Mouse (Mus musculus) stomach, embryonic 15.5 days (tissue): ENCODE measurements around the gene Adgrl3. TPM values are rescaled to one million over a fixed set of nuclear protein-coding genes. Genes with fewer than 3 reads are reported as not detected.

Experiments used
- ATAC-seq: fragments of 200-750 bp; cut with Nextera tagmentation; 2 replicates; pipeline ENCODE4 v1.8.0; 2017; ENCODE audit warnings: low read depth, moderate number of reproducible peaks, moderate TSS enrichment; ENCODE audit not compliant: insufficient read depth, low FRiP score
- H3K27ac ChIP-seq: fragments of 300-500 bp; sonication (generic); 2 replicates; pipeline ENCODE4 v1.5.1; 2015; ENCODE audit warnings: mild to moderate bottlenecking, inconsistent platforms
- H3K27me3 ChIP-seq: fragments of 300-500 bp; sonication (generic); replicated peaks from 2 replicates; pipeline ENCODE4 v1.6.1; 2015; ENCODE audit warnings: inconsistent platforms
- H3K36me3 ChIP-seq: fragments of 300-500 bp; sonication (generic); 2 replicates; pipeline ENCODE4 v1.6.1; 2015; ENCODE audit warnings: inconsistent platforms
- H3K4me1 ChIP-seq: fragments of 300-500 bp; sonication (generic); 2 replicates; pipeline ENCODE4 v1.6.1; 2015; ENCODE audit warnings: inconsistent platforms
- H3K4me2 ChIP-seq: fragments of 300-500 bp; sonication (generic); 2 replicates; pipeline ENCODE4 v1.6.1; 2015; ENCODE audit warnings: mild to moderate bottlenecking, inconsistent platforms
- H3K4me3 ChIP-seq: fragments of 300-500 bp; sonication (generic); replicated peaks from 2 replicates; pipeline ENCODE4 v1.5.1; 2015; ENCODE audit warnings: inconsistent platforms
- H3K9ac ChIP-seq: fragments of 300-500 bp; sonication (generic); 2 replicates; pipeline ENCODE4 v1.6.1; 2015; ENCODE audit warnings: inconsistent platforms
- H3K9me3 ChIP-seq: fragments of 300-500 bp; sonication (generic); 2 replicates; pipeline ENCODE4 v1.6.1; 2016; ENCODE audit warnings: inconsistent platforms
- WGBS: fragments of 180-500 bp; shearing (Covaris S2); methylation state at CpG from one replicate; pipeline ENCODE4 v1.1.7; 2015; 5-methylcytosine and 5-hydroxymethylcytosine counted together
- polyA plus RNA-seq: library from polyadenylated mRNA; unstranded; fragments of >200 nt; fragmentation: Nextera tagmentation; extraction: Ambion mirVana; gene quantifications from 2 replicates; pipeline ENCODE4 v1.2.1, GENCODE M21; 2015

Gene Adgrl3
- polyA plus RNA-seq, 1 experiment from 2014 or later = 17.5 TPM

- Histone ChIP-seq H3K4me3 (no peak overlapping the region), H3K4me1 (no peaks in the 10 kb centered on the region), H3K9me3 (no peaks in the 10 kb centered on the region), H3K27ac (no peak overlapping the region), H3K4me2 (no peak overlapping the region), H3K27me3 (no peaks in the 10 kb centered on the region), H3K36me3 (no peaks in the 10 kb centered on the region), H3K9ac (no peak overlapping the region)
- 36% methylated on average over 3 of the region's 3 CpGs for WGBS
- no peak for ATAC-seq
These were observed 571.5 kb downstream of the Adgrl3 start for GRCm38 (mm10) chr5:81591481-81591880.

DNA sequence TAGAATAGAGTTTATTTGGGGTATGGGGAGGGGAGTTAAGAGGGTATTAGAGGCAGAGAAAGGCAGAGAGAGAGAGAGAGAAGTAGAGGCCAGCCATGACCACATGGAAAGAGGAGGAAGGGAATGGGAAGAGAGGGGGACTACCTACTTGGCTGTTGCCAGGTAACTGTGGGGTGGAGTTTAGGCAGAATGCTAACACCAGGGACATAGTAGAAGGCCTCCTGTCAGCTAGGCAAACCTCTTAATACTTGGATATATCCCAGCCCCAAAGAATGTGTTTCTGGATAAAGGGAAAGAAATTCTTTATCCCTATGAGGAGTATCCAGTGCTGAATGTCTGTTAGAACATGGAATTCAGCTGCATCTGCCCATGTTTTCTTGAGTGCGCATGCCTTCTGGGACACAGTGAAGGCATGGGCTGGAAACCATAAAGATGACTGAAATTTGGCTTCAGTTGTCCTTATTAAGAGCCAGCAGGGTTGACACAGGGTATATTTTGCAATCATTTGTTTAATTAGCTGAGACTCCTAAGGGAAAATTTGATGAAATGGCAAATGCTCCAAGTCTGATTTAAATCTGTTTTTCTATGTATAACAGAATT is 573.6 kb downstream of the Adgrl3 start:
- ATAC-seq = no peak
- Histone ChIP-seq H3K27me3 (no peaks in the 10 kb centered on the region), H3K27ac (no peak overlapping the region), H3K4me2 (no peak overlapping the region), H3K9me3 (no peaks in the 10 kb centered on the region), H3K9ac (no peak overlapping the region), H3K4me3 (no peak overlapping the region), H3K4me1 (no peaks in the 10 kb centered on the region), H3K36me3 (no peaks in the 10 kb centered on the region)
- WGBS = 74% methylated on average over 1 of the region's 1 CpGs

DNA sequence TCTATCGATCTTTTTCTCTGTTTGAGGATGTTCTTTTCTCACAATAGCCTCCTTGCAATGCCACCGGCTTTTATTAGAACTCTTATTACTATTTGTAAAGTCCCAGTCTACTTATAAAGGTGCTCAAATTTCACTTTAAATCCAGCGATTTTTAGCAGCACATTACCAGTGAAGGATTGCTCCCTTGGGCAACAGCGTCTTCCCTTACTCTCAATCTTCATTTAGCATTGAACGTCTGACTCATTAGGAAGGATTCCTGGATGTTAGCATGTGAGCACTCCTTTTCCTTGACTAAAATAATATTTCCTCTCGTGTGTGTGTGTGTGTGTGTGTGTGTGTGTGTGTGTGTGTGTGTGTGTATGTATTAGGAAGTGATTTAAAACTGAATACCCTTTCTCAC is 578.1 kb downstream of the Adgrl3 start:
- Histone ChIP-seq H3K4me3 (no peak overlapping the region), H3K4me2 (no peak overlapping the region), H3K9ac (no peak overlapping the region), H3K9me3 (no peaks in the 10 kb centered on the region), H3K36me3 (no peaks in the 10 kb centered on the region), H3K4me1 (no peaks in the 10 kb centered on the region), H3K27me3 (no peaks in the 10 kb centered on the region), H3K27ac (no peak overlapping the region)
- ATAC-seq = no peak
- WGBS = 51% methylated on average over 6 of the region's 6 CpGs

GRCm38 (mm10) chr5:81602889-81603288 is 583.0 kb downstream of the Adgrl3 start:
- H3K4me3 ChIP-seq = no peak overlapping the region
- 95% methylated on average over 4 of the region's 4 CpGs for WGBS
- H3K36me3 ChIP-seq = no peaks in the 10 kb centered on the region
- no peak for ATAC-seq
- H3K27ac ChIP-seq = no peak overlapping the region
- no peaks in the 10 kb centered on the region for H3K4me1 ChIP-seq
- H3K9me3 ChIP-seq = no peaks in the 10 kb centered on the region
- no peak overlapping the region for H3K9ac ChIP-seq
- no peaks in the 10 kb centered on the region for H3K27me3 ChIP-seq
- H3K4me2 ChIP-seq = no peak overlapping the region

DNA sequence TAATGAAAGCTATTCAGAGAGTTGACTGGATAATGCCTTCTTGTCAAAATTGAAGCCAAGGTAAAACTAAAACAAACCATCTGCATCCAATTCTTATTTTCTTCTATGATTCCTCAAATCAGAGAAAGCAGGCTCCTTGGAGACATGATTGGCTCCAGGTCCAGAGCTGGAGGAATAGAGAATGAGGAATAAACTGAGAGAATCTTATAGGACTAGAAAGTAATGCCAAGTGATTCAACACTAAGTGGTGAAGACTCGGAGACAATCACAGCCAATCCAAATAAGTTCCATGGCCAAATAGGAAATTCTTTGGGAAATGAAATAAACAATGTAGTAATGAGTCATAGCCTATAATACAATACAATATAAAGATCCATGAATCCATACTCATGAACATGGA is 585.7 kb downstream of the Adgrl3 start:
- 66% methylated on average over 1 of the region's 1 CpGs for WGBS
- no peaks in the 10 kb centered on the region for H3K36me3 ChIP-seq
- no peak overlapping the region for H3K9ac ChIP-seq
- ATAC-seq = no peak
- H3K4me2 ChIP-seq = no peak overlapping the region
- H3K4me1 ChIP-seq = no peaks in the 10 kb centered on the region
- H3K27ac ChIP-seq = no peak overlapping the region
- H3K27me3 ChIP-seq = no peaks in the 10 kb centered on the region
- H3K9me3 ChIP-seq = no peaks in the 10 kb centered on the region
- H3K4me3 ChIP-seq = no peak overlapping the region

DNA sequence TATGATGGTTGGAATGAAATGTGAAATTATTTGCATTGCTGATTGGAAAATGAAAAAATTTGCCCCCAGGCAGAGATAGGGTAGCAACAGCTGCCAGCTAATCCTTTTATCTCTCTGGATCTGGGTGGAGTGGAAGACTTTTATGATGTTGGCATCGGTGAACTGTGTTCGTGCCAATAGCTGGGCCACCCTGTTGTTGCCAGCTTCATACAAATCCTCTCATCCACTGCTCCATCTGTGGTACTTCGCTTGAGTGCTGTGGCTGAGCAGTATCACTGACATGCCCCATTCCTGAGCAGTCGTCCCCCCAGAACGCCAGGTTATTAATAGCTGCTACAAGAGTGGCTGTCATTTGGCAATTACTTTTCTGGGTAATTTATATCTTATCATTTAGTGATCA is 590.3 kb downstream of the Adgrl3 start:
- Histone ChIP-seq H3K27me3 (no peaks in the 10 kb centered on the region), H3K4me1 (no peaks in the 10 kb centered on the region), H3K4me2 (no peak overlapping the region), H3K9me3 (no peaks in the 10 kb centered on the region), H3K4me3 (no peak overlapping the region), H3K9ac (no peak overlapping the region), H3K27ac (no peak overlapping the region), H3K36me3 (no peaks in the 10 kb centered on the region)
- WGBS = 66% methylated on average over 5 of the region's 5 CpGs
- ATAC-seq = no peak

DNA sequence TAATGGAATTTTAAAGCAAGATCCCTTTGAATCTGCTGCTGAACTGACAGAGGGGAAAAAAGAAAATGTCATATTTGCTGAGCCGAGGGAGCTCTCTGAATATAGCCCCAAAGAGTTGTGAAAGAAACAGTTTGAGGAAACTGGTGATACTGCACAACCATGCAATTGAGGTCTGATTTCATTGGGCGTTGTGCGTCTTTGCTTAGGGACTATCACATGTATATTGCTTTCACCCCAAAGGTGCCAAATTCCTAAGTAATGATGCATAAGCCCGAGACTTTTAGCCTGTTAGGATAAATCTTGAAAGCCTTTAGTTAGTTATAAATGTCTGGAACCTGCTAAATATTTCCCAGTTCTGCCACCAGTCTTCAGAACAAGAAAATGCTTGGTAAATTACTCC is 594.7 kb downstream of the Adgrl3 start:
- Histone ChIP-seq H3K36me3 (no peaks in the 10 kb centered on the region), H3K4me2 (no peak overlapping the region), H3K27me3 (no peaks in the 10 kb centered on the region), H3K27ac (no peak overlapping the region), H3K4me3 (no peak overlapping the region), H3K4me1 (no peaks in the 10 kb centered on the region), H3K9ac (no peak overlapping the region), H3K9me3 (no peaks in the 10 kb centered on the region)
- ATAC-seq = no peak
- WGBS = 67% methylated on average over 4 of the region's 4 CpGs

DNA sequence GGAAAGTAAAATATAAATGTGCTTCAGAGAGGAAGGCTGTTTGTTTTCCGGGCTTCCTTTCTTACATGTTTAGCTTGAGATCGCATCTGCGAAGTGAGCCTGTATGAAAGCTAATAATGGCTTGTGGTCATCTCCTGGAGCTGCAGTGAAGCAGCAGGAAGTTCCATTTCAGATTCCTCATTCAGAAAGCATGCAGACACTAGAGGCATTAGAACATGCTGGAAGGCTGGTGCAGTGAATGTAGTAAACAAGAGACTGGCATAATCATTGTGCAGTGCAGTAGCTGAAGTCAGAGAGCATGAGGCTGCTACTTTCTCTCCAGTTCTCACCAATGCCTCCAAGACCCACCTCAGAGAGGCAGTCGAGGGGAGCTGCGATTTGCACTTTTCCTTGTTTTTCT is 601.2 kb downstream of the Adgrl3 start:
- no peaks in the 10 kb centered on the region for H3K9me3 ChIP-seq
- H3K4me3 ChIP-seq = no peak overlapping the region
- 62% methylated on average over 5 of the region's 5 CpGs for WGBS
- no peak overlapping the region for H3K9ac ChIP-seq
- no peak overlapping the region for H3K4me2 ChIP-seq
- no peak overlapping the region for H3K27ac ChIP-seq
- H3K4me1 ChIP-seq = no peaks in the 10 kb centered on the region
- no peaks in the 10 kb centered on the region for H3K36me3 ChIP-seq
- H3K27me3 ChIP-seq = no peaks in the 10 kb centered on the region
- no peak for ATAC-seq

- Histone ChIP-seq H3K4me2 (no peak overlapping the region), H3K27ac (no peak overlapping the region), H3K9ac (no peak overlapping the region), H3K9me3 (no peaks in the 10 kb centered on the region), H3K27me3 (no peaks in the 10 kb centered on the region), H3K4me3 (no peak overlapping the region), H3K36me3 (no peaks in the 10 kb centered on the region), H3K4me1 (no peaks in the 10 kb centered on the region)
- 51% methylated on average over 3 of the region's 3 CpGs for WGBS
- no peak for ATAC-seq
These were observed 601.8 kb downstream of the Adgrl3 start for GRCm38 (mm10) chr5:81621715-81622114.

GRCm38 (mm10) chr5:81623846-81624245 is 603.9 kb downstream of the Adgrl3 start:
- no peak overlapping the region for H3K4me2 ChIP-seq
- H3K27me3 ChIP-seq = no peaks in the 10 kb centered on the region
- H3K9me3 ChIP-seq = no peaks in the 10 kb centered on the region
- H3K27ac ChIP-seq = no peak overlapping the region
- ATAC-seq = no peak
- H3K4me3 ChIP-seq = no peak overlapping the region
- whole genome bisulfite sequencing = 57% methylated on average over 1 of the region's 1 CpGs
- H3K4me1 ChIP-seq = no peaks in the 10 kb centered on the region
- H3K36me3 ChIP-seq = no peaks in the 10 kb centered on the region
- no peak overlapping the region for H3K9ac ChIP-seq

- no peak overlapping the region for H3K27ac ChIP-seq
- no peak overlapping the region for H3K4me2 ChIP-seq
- H3K36me3 ChIP-seq = no peaks in the 10 kb centered on the region
- H3K4me1 ChIP-seq = no peaks in the 10 kb centered on the region
- no peak overlapping the region for H3K4me3 ChIP-seq
- H3K9ac ChIP-seq = no peak overlapping the region
- no peaks in the 10 kb centered on the region for H3K27me3 ChIP-seq
- ATAC-seq = no peak
- 56% methylated on average over 2 of the region's 2 CpGs for WGBS
- H3K9me3 ChIP-seq = no peaks in the 10 kb centered on the region
These were observed 616.2 kb downstream of the Adgrl3 start for GRCm38 (mm10) chr5:81636169-81636568.

DNA sequence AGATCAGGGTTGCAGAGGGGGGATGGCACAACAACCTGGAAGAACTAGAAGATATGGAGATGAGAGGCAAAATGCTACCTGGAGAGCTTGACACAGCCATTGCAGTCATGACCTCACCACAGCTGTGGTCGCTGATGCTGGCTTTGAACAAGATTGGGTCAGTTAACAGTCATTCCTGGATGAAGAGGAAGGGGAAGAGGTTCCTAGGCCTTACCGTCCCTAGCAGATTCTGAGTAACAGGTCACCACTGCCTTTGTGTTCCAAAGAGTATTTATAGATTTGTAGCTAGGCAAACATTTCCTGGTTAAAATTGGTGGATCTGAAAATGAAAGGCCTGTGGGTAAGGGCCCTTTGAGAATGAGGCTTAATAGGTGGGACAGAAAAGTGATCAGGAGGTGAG is 618.5 kb downstream of the Adgrl3 start:
- Histone ChIP-seq H3K36me3 (no peaks in the 10 kb centered on the region), H3K9ac (no peak overlapping the region), H3K4me2 (no peak overlapping the region), H3K4me3 (no peak overlapping the region), H3K27me3 (no peaks in the 10 kb centered on the region), H3K4me1 (no peaks in the 10 kb centered on the region), H3K9me3 (no peaks in the 10 kb centered on the region), H3K27ac (no peak overlapping the region)
- 83% methylated on average over 2 of the region's 2 CpGs for WGBS
- ATAC-seq = no peak

DNA sequence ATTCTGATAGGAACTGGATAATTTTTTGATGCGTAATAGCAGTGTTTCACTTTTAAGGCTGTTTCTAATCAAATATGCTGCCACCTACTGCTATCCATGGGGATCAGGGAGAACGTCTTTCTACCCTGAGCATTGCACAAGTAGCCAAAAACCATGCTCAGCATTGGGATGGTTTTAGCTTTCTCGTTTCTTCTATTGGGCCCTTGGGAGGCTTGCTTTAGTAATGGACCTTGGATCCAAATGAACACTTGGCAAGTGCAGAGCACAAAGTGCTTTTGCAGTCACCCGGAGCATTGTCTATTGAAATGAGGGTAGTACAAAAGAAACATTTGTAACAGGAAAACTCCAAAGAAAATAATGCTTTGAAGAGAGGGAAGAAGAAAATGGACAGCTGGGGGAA is 620.2 kb downstream of the Adgrl3 start:
- Histone ChIP-seq H3K9ac (no peak overlapping the region), H3K27me3 (no peaks in the 10 kb centered on the region), H3K9me3 (no peaks in the 10 kb centered on the region), H3K4me1 (no peaks in the 10 kb centered on the region), H3K4me2 (no peak overlapping the region), H3K4me3 (no peak overlapping the region), H3K27ac (no peak overlapping the region), H3K36me3 (no peaks in the 10 kb centered on the region)
- WGBS = 78% methylated on average over 4 of the region's 4 CpGs
- no peak for ATAC-seq
